Mouse (Mus musculus) thymus, adult 2 months (tissue): Measurements from ENCODE around the gene Fam124b.

ENCODE experiments used
- CTCF ChIP-seq: fragments of 200-500 bp; IDR thresholded peaks from 2 replicates; pipeline ENCODE4 v1.5.1; 2012; ENCODE audit warnings: mild to moderate bottlenecking, control low read depth, low read length, moderate library complexity, borderline replicate concordance; ENCODE audit not compliant: control insufficient read depth, poor library complexity, insufficient read depth; ENCODE audit errors: extremely low read depth
- POLR2A ChIP-seq: fragments of 200-500 bp; IDR thresholded peaks from 2 replicates; pipeline ENCODE4 v1.6.1; 2012; ENCODE audit warnings: mild to moderate bottlenecking, low read length, control low read depth, moderate library complexity; ENCODE audit not compliant: control insufficient read depth, poor library complexity, insufficient read depth; ENCODE audit errors: extremely low read depth

GRCm38 (mm10) chr1:80181414-80181805, 36.9 kb downstream of the Fam124b start:
- TF ChIP-seq CTCF, result no peak
- no peak for TF ChIP-seq POLR2A
